Mouse (Mus musculus) kidney, embryonic 14.5 days (tissue): ENCODE measurements around the gene Olfr809. TPM values are rescaled to one million over a fixed set of nuclear protein-coding genes. Genes with fewer than 3 reads are reported as not detected.

Source experiments
- microRNA-seq: library from miRNA; unstranded; fragments of <30 nt; microRNA quantifications from one replicate; pipeline ENCODE4, GENCODE M21; 2016
- polyA plus RNA-seq: library from polyadenylated mRNA; unstranded; fragments of >200 nt; fragmentation: Nextera tagmentation; extraction: Ambion mirVana; gene quantifications from 2 replicates; pipeline ENCODE4 v1.2.1, GENCODE M21; 2014

Olfr809 gene
- polyA plus RNA-seq, 1 experiment from 2014 or later: not detected

Small RNA genes within 50 kb of the gene (microRNA-seq; reads per million reads assigned to microRNA genes)
- gene Gm24485: not detected

Other genes starting within 250 kb of the Olfr809 start
- gene Olfr792, start 235.5 kb upstream of the Olfr809 start, polyA plus RNA-seq: not detected in 2 replicates
- not detected in 2 replicates for gene Olfr794, start 207.0 kb upstream of the Olfr809 start, polyA plus RNA-seq
- gene Olfr796, start 162.1 kb upstream of the Olfr809 start, polyA plus RNA-seq: not detected in 2 replicates
- gene Olfr798, start 146.7 kb upstream of the Olfr809 start, polyA plus RNA-seq: not detected in 2 replicates
- not detected in 2 replicates for gene Olfr799, start 137.2 kb upstream of the Olfr809 start, polyA plus RNA-seq
- not detected in 2 replicates for gene Olfr800, start 116.9 kb upstream of the Olfr809 start, polyA plus RNA-seq
- not detected in 2 replicates for gene Olfr801, start 100.8 kb upstream of the Olfr809 start, polyA plus RNA-seq
- 0.04 TPM in 1 of 2 replicates, not detected in the other for gene Olfr802, start 86.5 kb upstream of the Olfr809 start, polyA plus RNA-seq
- not detected in 2 replicates for gene Olfr803, start 80.4 kb upstream of the Olfr809 start, polyA plus RNA-seq
- not detected in 2 replicates for gene Olfr804, start 71.4 kb upstream of the Olfr809 start, polyA plus RNA-seq
- not detected in 2 replicates for gene Olfr805, start 45.3 kb upstream of the Olfr809 start, polyA plus RNA-seq
- not detected in 2 replicates for gene Olfr806, start 32.7 kb upstream of the Olfr809 start, polyA plus RNA-seq
- gene Olfr807, start 16.8 kb upstream of the Olfr809 start, polyA plus RNA-seq: not detected in 2 replicates
- not detected in 2 replicates for gene Olfr808, start 9.2 kb upstream of the Olfr809 start, polyA plus RNA-seq
- not detected in 2 replicates for gene Olfr810, start 20.3 kb downstream of the Olfr809 start, polyA plus RNA-seq
- gene Olfr811, start 29.8 kb downstream of the Olfr809 start, polyA plus RNA-seq: not detected in 2 replicates
- gene Olfr812, start 71.5 kb downstream of the Olfr809 start, polyA plus RNA-seq: not detected in 2 replicates
- gene Olfr813, start 80.7 kb downstream of the Olfr809 start, polyA plus RNA-seq: not detected in 2 replicates
- not detected in 2 replicates for gene Olfr814, start 105.2 kb downstream of the Olfr809 start, polyA plus RNA-seq
- gene Olfr815, start 131.2 kb downstream of the Olfr809 start, polyA plus RNA-seq: not detected in 2 replicates
- not detected in 2 replicates for gene Olfr816, start 141.0 kb downstream of the Olfr809 start, polyA plus RNA-seq
- not detected in 2 replicates for gene Olfr818, start 174.5 kb downstream of the Olfr809 start, polyA plus RNA-seq
- gene Olfr819, start 192.6 kb downstream of the Olfr809 start, polyA plus RNA-seq: not detected in 2 replicates
- not detected in 2 replicates for gene Olfr247, start 201.5 kb downstream of the Olfr809 start, polyA plus RNA-seq
- gene Gm10310, start 210.4 kb downstream of the Olfr809 start, polyA plus RNA-seq: not detected in 2 replicates
- gene Olfr820, start 238.0 kb downstream of the Olfr809 start, polyA plus RNA-seq: not detected in 2 replicates